Mouse (Mus musculus) hindbrain, embryonic 11.5 days (tissue): ENCODE results near the gene Bcap31. TPM values are rescaled to one million over a fixed set of nuclear protein-coding genes. Genes with fewer than 3 reads are reported as not detected.

Experiments
- ATAC-seq: fragments of 200-750 bp; cut with Nextera tagmentation; 2 replicates; pipeline ENCODE4 v1.8.0; 2017; ENCODE audit warnings: mild to moderate bottlenecking, moderate TSS enrichment, moderate library complexity; ENCODE audit not compliant: low FRiP score
- DNase-seq: peaks from one replicate; pipeline ENCODE4 v3.0.0-alpha.2; 2015; ENCODE audit warnings: low spot score
- H3K27ac ChIP-seq: fragments of 300-500 bp; sonication (generic); 2 replicates; pipeline ENCODE4 v1.5.1; 2014; ENCODE audit warnings: mild to moderate bottlenecking, low read depth, low read length
- H3K27me3 ChIP-seq: fragments of 300-500 bp; sonication (generic); 2 replicates; pipeline ENCODE4 v1.6.1; 2014; ENCODE audit warnings: mild to moderate bottlenecking, low read length, moderate library complexity, mixed read lengths; ENCODE audit not compliant: control insufficient read depth, insufficient read depth
- H3K36me3 ChIP-seq: fragments of 300-500 bp; sonication (generic); 2 replicates; pipeline ENCODE4 v1.6.1; 2014; ENCODE audit warnings: mild to moderate bottlenecking, low read length, moderate library complexity, mixed read lengths; ENCODE audit not compliant: control insufficient read depth, insufficient read depth
- H3K4me1 ChIP-seq: fragments of 300-500 bp; sonication (generic); replicated peaks from 2 replicates; pipeline ENCODE4 v1.6.1; 2014; ENCODE audit warnings: low read length, mixed read lengths; ENCODE audit not compliant: control insufficient read depth, insufficient read depth
- H3K4me2 ChIP-seq: fragments of 300-500 bp; sonication (generic); replicated peaks from 2 replicates; pipeline ENCODE4 v1.6.1; 2014; ENCODE audit warnings: mild to moderate bottlenecking, low read depth, low read length
- H3K4me3 ChIP-seq: fragments of 300-500 bp; sonication (generic); 2 replicates; pipeline ENCODE4 v1.5.1; 2014; ENCODE audit warnings: low read depth, low read length
- H3K9ac ChIP-seq: fragments of 300-500 bp; sonication (generic); 2 replicates; pipeline ENCODE4 v1.6.1; 2014; ENCODE audit warnings: low read depth, low read length
- H3K9me3 ChIP-seq: fragments of 300-500 bp; sonication (generic); 2 replicates; pipeline ENCODE4 v1.6.1; 2016; ENCODE audit warnings: low read length; ENCODE audit not compliant: control insufficient read depth
- WGBS: fragments of 180-500 bp; shearing (Covaris S2); extraction: QIAGEN DNeasy Blood & Tissue Kit; methylation state at CpG from one replicate; pipeline ENCODE4 v1.1.7; 2014; 5-methylcytosine and 5-hydroxymethylcytosine counted together
- polyA plus RNA-seq: library from polyadenylated mRNA; unstranded; fragments of >200 nt; fragmentation: Nextera tagmentation; extraction: Ambion mirVana; gene quantifications from 2 replicates; pipeline ENCODE4 v1.2.1, GENCODE M21; 2014

The Bcap31 gene
- polyA plus RNA-seq, 1 experiment from 2014 or later, result 155 TPM

DNA sequence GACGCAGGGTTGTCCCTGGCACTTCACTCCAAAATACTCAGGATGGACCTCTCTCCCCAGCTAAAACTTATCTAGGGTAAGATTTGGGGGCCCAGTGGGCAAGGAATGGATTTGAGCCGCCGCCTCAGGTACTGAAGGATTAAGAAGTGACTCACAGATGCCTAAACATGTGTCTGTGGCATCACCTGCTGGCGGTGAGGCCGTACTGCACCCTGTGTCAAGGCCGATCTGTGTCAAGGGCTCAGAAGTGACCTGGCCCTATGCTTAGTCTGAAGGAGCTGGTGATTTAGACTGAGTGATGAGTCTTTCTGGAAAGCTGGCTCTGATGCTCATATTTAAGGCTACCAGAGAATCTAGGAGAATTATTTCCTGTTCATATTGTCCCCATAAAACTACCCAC, 61.8 kb downstream of the Bcap31 start:
- ATAC-seq (peak; percentile 68), DNase-seq (peak; percentile 75)
- Histone ChIP-seq H3K9ac (no peak overlapping the region), H3K4me1 (no peaks in the 10 kb centered on the region), H3K4me3 (no peak overlapping the region), H3K4me2 (no peak overlapping the region), H3K9me3 (no peaks in the 10 kb centered on the region), H3K27me3 (no peaks in the 10 kb centered on the region), H3K27ac (no peak overlapping the region), H3K36me3 (no peaks in the 10 kb centered on the region)
- WGBS, result 13% methylated on average over 6 of the region's 6 CpGs

DNA sequence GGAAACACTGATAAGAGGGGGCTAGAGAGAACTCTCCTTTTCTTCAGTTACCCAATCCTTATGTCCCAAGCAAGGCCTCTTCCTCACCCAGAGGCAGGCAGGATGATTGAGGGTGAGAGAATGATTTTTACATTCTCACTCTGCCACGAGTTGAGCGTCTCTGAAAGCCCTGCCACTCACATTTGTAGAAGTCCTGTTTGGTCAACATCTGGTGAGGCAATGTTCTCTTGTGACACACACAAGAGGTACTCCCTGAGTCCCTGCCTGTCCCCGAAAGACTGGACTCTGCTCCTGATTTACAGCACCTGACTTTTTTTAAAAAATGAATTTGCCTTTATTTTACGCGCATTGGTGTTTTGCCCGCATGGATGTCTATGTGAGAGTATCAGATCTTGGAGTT, 62.6 kb downstream of the Bcap31 start:
- Histone ChIP-seq H3K27ac (no peak overlapping the region), H3K9me3 (no peaks in the 10 kb centered on the region), H3K9ac (no peak overlapping the region), H3K27me3 (no peaks in the 10 kb centered on the region), H3K36me3 (no peaks in the 10 kb centered on the region), H3K4me2 (no peak overlapping the region), H3K4me3 (no peak overlapping the region), H3K4me1 (no peaks in the 10 kb centered on the region)
- 82% methylated on average over 6 of the region's 6 CpGs for WGBS
- ATAC-seq (no peak), DNase-seq (no peak)

DNA sequence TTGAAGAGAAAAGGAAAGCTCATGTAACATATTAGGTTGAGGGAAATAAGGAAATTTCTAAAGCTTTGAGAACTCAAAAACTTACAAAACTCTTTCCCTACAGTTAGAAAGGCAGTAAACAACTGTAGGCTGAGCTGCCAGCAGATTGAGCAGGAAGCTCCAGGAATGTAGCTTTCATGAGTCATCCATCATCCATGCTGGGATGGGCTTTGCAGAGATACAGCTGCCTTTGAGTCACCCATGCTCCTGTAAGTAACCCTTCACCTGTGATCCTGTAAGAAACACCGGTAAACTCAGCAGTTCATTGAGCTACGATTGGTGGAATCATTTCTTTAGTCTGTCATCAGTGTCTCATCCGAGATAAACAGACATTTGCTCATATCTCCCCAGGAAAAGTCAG, 65.1 kb downstream of the Bcap31 start:
- no peak overlapping the region for H3K27ac ChIP-seq
- no peaks in the 10 kb centered on the region for H3K9me3 ChIP-seq
- H3K4me1 ChIP-seq, result no peaks in the 10 kb centered on the region
- no peak overlapping the region for H3K9ac ChIP-seq
- WGBS, result 85% methylated on average over 3 of the region's 3 CpGs
- no peak overlapping the region for H3K4me2 ChIP-seq
- H3K27me3 ChIP-seq, result no peaks in the 10 kb centered on the region
- ATAC-seq (no peak), DNase-seq (no peak)
- no peaks in the 10 kb centered on the region for H3K36me3 ChIP-seq
- no peak overlapping the region for H3K4me3 ChIP-seq

GRCm38 (mm10) chrX:73645121-73645520, 70.9 kb downstream of the Bcap31 start:
- 37% methylated on average over 4 of the region's 4 CpGs for WGBS
- peaks cover 5% of the 10 kb centered on the region; the same call in 1 of the 2 replicates for H3K27me3 ChIP-seq
- no peak overlapping the region for H3K4me3 ChIP-seq
- ATAC-seq, result no peak
- H3K27ac ChIP-seq, result no peak overlapping the region
- H3K4me2 ChIP-seq, result no peak overlapping the region
- no peaks in the 10 kb centered on the region for H3K36me3 ChIP-seq
- no peak for DNase-seq
- H3K9ac ChIP-seq, result no peak overlapping the region
- H3K9me3 ChIP-seq, result no peaks in the 10 kb centered on the region
- H3K4me1 ChIP-seq, result no peaks in the 10 kb centered on the region

- WGBS, result 25% methylated on average over 37 of the region's 41 CpGs
- Histone ChIP-seq H3K36me3 (no peaks in the 10 kb centered on the region), H3K4me2 (peak overlapping the region; percentile 41), H3K4me3 (peak overlapping the region; percentile 25), H3K27me3 (peaks cover 35% of the 10 kb centered on the region), H3K9ac (no peak overlapping the region), H3K4me1 (no peaks in the 10 kb centered on the region; the same call in 1 of the 2 replicates), H3K27ac (no peak overlapping the region), H3K9me3 (no peaks in the 10 kb centered on the region)
- ATAC-seq (no peak), DNase-seq (peak; percentile 39)
Measured at GRCm38 (mm10) chrX:73639901-73640469, 76.0 kb downstream of the Bcap31 start.

DNA sequence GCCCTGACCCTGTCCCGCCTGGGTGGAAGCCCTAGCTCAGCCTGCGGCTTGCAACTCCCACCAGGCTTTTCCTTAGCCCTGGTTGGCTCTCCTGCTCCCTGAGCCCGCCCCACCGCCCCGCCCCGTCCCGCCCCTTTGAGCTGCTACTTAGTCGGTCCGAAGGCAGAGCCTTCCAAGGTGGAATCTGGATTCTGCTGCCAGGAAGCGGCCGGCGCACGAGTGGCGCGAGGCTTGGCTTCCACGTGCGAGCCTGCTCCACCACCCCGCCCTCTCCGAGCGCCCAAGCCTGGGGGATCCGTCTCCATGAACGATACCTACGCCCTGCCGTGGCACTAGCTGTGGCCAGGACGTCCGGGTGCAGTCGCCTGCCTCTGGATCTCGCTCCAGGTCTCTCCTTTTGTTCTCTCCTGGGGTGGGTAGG, 76.7 kb downstream of the Bcap31 start, which contains the start of gene Dusp9:
Gene Dusp9 (plus strand): TSS at position 165 of the 421 bp plus-strand sequence.
- Histone ChIP-seq H3K36me3 (no peaks in the 10 kb centered on the region), H3K27ac (no peak within 1 kb of the TSS), H3K4me1 (no peaks in the 10 kb centered on the region; the same call in 1 of the 2 replicates), H3K4me2 (peak within 1 kb of the TSS; percentile 41), H3K4me3 (peak within 1 kb of the TSS; percentile 25), H3K9me3 (no peaks in the 10 kb centered on the region), H3K9ac (no peak within 1 kb of the TSS), H3K27me3 (peaks cover 38% of the 10 kb centered on the region)
- DNase-seq (peak; percentile 62), ATAC-seq (peak; percentile 72)
- 32% methylated on average over 19 of the region's 28 CpGs for WGBS

- H3K4me3 ChIP-seq, result peak overlapping the region; percentile 23
- peak overlapping the region; percentile 34 for H3K4me2 ChIP-seq
- H3K27ac ChIP-seq, result no peak overlapping the region
- ATAC-seq (no peak), DNase-seq (peak; percentile 12)
- H3K4me1 ChIP-seq, result no peaks in the 10 kb centered on the region; the same call in 1 of the 2 replicates
- no peaks in the 10 kb centered on the region for H3K9me3 ChIP-seq
- H3K9ac ChIP-seq, result no peak overlapping the region
- WGBS, result 20% methylated on average over 13 of the region's 19 CpGs
- H3K27me3 ChIP-seq, result peaks cover 38% of the 10 kb centered on the region
- no peaks in the 10 kb centered on the region for H3K36me3 ChIP-seq
Measured at GRCm38 (mm10) chrX:73637415-73637814, 78.6 kb downstream of the Bcap31 start.

Other genes with a start within 250 kb of the Bcap31 start
- gene Bgn, start 232.6 kb downstream of the Bcap31 start, polyA plus RNA-seq, result 38.8 and 53.1 TPM in 2 replicates
- 0.66 and 0.84 TPM in 2 replicates for gene Atp2b3, start 213.1 kb downstream of the Bcap31 start, polyA plus RNA-seq
- 3.5 and 4.9 TPM in 2 replicates for gene Dusp9, start 76.8 kb downstream of the Bcap31 start, polyA plus RNA-seq
- 14.0 and 15.5 TPM in 2 replicates for gene Pnck, start 56.1 kb downstream of the Bcap31 start, polyA plus RNA-seq
- 6.0 and 7.8 TPM in 2 replicates for gene Slc6a8, start 43.0 kb downstream of the Bcap31 start, polyA plus RNA-seq
- 7.6 and 8.7 TPM in 2 replicates for gene Abcd1, start 422 bp upstream of the Bcap31 start, polyA plus RNA-seq
- gene Plxnb3, start 40.9 kb upstream of the Bcap31 start, polyA plus RNA-seq, result 0.28 TPM in 1 of 2 replicates, not detected in the other
- gene Srpk3, start 58.2 kb upstream of the Bcap31 start, polyA plus RNA-seq, result 1.3 and 1.6 TPM in 2 replicates
- gene Idh3g, start 70.7 kb upstream of the Bcap31 start, polyA plus RNA-seq, result 191 and 206 TPM in 2 replicates
- gene Ssr4, start 70.9 kb upstream of the Bcap31 start, polyA plus RNA-seq, result 134 and 140 TPM in 2 replicates
- 1.4 and 1.6 TPM in 2 replicates for gene Pdzd4, start 108.8 kb upstream of the Bcap31 start, polyA plus RNA-seq
- 0.06 and 0.11 TPM in 2 replicates for gene Avpr2, start 175.9 kb upstream of the Bcap31 start, polyA plus RNA-seq
- gene L1cam, start 179.9 kb upstream of the Bcap31 start, polyA plus RNA-seq, result 26.3 and 35.9 TPM in 2 replicates
- 0.99 and 2.3 TPM in 2 replicates for gene Arhgap4, start 205.7 kb upstream of the Bcap31 start, polyA plus RNA-seq
- gene Naa10, start 205.8 kb upstream of the Bcap31 start, polyA plus RNA-seq, result 117 and 126 TPM in 2 replicates
- gene Renbp, start 214.7 kb upstream of the Bcap31 start, polyA plus RNA-seq, result 17.5 and 18.7 TPM in 2 replicates